Mouse (Mus musculus) intestine, embryonic 16.5 days (tissue): ENCODE measurements around the gene Sidt1. TPM values are rescaled to one million over a fixed set of nuclear protein-coding genes. Genes with fewer than 3 reads are reported as not detected.
"Not testable (repeated sequence)": the region's sequence is repeated elsewhere in the genome, so short reads cannot be mapped to it uniquely, and the experiment has no call there.

Experiments
- ATAC-seq: fragments of 200-750 bp; cut with Nextera tagmentation; 2 replicates; pipeline ENCODE4 v1.8.0; 2017; ENCODE audit warnings: moderate TSS enrichment, moderate library complexity
- H3K27ac ChIP-seq: fragments of 300-500 bp; sonication (generic); 2 replicates; pipeline ENCODE4 v1.5.1; 2014; ENCODE audit warnings: mild to moderate bottlenecking, low read length
- H3K27me3 ChIP-seq: fragments of 300-500 bp; sonication (generic); replicated peaks from 2 replicates; pipeline ENCODE4 v1.6.1; 2014; ENCODE audit warnings: low read length, control low read depth, mixed read lengths; ENCODE audit not compliant: control insufficient read depth, insufficient read depth
- H3K36me3 ChIP-seq: fragments of 300-500 bp; sonication (generic); 2 replicates; pipeline ENCODE4 v1.6.1; 2014; ENCODE audit warnings: low read length, control low read depth; ENCODE audit not compliant: control insufficient read depth, insufficient read depth
- H3K4me1 ChIP-seq: fragments of 300-500 bp; sonication (generic); 2 replicates; pipeline ENCODE4 v1.6.1; 2014; ENCODE audit warnings: low read length, control low read depth, mixed read lengths; ENCODE audit not compliant: control insufficient read depth, insufficient read depth
- H3K4me2 ChIP-seq: fragments of 300-500 bp; sonication (generic); 2 replicates; pipeline ENCODE4 v1.6.1; 2014; ENCODE audit warnings: low read depth, low read length, control low read depth
- H3K4me3 ChIP-seq: fragments of 300-500 bp; sonication (generic); 2 replicates; pipeline ENCODE4 v1.5.1; 2014; ENCODE audit warnings: mild to moderate bottlenecking, low read length
- H3K9ac ChIP-seq: fragments of 300-500 bp; sonication (generic); 2 replicates; pipeline ENCODE4 v1.6.1; 2014; ENCODE audit warnings: low read depth, low read length
- H3K9me3 ChIP-seq: fragments of 300-500 bp; sonication (generic); 2 replicates; pipeline ENCODE4 v1.6.1; 2016; ENCODE audit warnings: low read length, control low read depth; ENCODE audit not compliant: control insufficient read depth
- WGBS: fragments of 180-500 bp; shearing (Covaris S2); extraction: QIAGEN DNeasy Blood & Tissue Kit; methylation state at CpG from one replicate; pipeline ENCODE4 v1.1.7; 2014; 5-methylcytosine and 5-hydroxymethylcytosine counted together
- polyA plus RNA-seq: library from polyadenylated mRNA; unstranded; fragments of >200 nt; fragmentation: Nextera tagmentation; extraction: Ambion mirVana; gene quantifications from 2 replicates; pipeline ENCODE4 v1.2.1, GENCODE M21; 2015

Sidt1 gene
- polyA plus RNA-seq, 1 experiment from 2014 or later: 1.2 TPM

GRCm38 (mm10) chr16:44313422-44313821 is 19.6 kb downstream of the Sidt1 start:
- peak; percentile 63 for ATAC-seq
- H3K4me2 ChIP-seq: no peak overlapping the region
- no peak overlapping the region for H3K4me3 ChIP-seq
- H3K36me3 ChIP-seq: no peaks in the 10 kb centered on the region
- no peaks in the 10 kb centered on the region for H3K9me3 ChIP-seq
- 49% methylated on average over 4 of the region's 4 CpGs for WGBS
- no peak overlapping the region for H3K27ac ChIP-seq
- no peaks in the 10 kb centered on the region for H3K4me1 ChIP-seq
- no peak overlapping the region for H3K9ac ChIP-seq
- no peaks in the 10 kb centered on the region for H3K27me3 ChIP-seq

- no peak overlapping the region for H3K4me2 ChIP-seq
These were observed 27.4 kb downstream of the Sidt1 start for GRCm38 (mm10) chr16:44305606-44306005.

DNA sequence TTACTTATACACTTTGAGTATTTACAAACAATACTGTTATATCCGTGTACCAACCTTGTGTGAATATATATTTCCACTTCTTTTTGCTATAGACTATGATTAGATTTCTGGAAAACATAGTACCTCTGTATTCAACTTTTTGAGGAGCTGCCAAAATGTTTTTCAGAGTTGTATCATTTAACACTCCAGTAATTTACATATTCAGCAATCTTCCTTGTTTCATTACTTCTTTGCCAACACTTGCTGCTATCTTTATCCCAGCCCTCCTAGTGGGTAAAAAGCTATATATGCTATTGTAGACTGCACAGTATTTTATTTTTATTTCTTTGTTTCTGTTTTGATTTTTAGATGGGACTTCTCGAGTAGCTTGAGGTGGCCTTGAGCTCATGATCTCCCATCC is 29.2 kb downstream of the Sidt1 start:
- no peak for ATAC-seq
- no peaks in the 10 kb centered on the region for H3K27me3 ChIP-seq
- H3K36me3 ChIP-seq: no peaks in the 10 kb centered on the region
- H3K4me2 ChIP-seq: no peak overlapping the region
- H3K27ac ChIP-seq: no peak overlapping the region
- H3K9me3 ChIP-seq: no peaks in the 10 kb centered on the region
- 68% methylated on average over 2 of the region's 2 CpGs for WGBS
- H3K4me3 ChIP-seq: no peak overlapping the region
- no peak overlapping the region for H3K9ac ChIP-seq
- H3K4me1 ChIP-seq: no peaks in the 10 kb centered on the region; the same call in 1 of the 2 replicates

More at GRCm38 (mm10) chr16:44305606-44306005, 27.4 kb downstream of the Sidt1 start:
- Histone ChIP-seq H3K27me3 (no peaks in the 10 kb centered on the region), H3K9me3 (no peaks in the 10 kb centered on the region), H3K27ac (no peak overlapping the region), H3K9ac (no peak overlapping the region), H3K4me1 (no peaks in the 10 kb centered on the region; the same call in 1 of the 2 replicates), H3K36me3 (no peaks in the 10 kb centered on the region), H3K4me3 (no peak overlapping the region)
- WGBS: 60% methylated on average over 3 of the region's 3 CpGs
- ATAC-seq: no peak

DNA sequence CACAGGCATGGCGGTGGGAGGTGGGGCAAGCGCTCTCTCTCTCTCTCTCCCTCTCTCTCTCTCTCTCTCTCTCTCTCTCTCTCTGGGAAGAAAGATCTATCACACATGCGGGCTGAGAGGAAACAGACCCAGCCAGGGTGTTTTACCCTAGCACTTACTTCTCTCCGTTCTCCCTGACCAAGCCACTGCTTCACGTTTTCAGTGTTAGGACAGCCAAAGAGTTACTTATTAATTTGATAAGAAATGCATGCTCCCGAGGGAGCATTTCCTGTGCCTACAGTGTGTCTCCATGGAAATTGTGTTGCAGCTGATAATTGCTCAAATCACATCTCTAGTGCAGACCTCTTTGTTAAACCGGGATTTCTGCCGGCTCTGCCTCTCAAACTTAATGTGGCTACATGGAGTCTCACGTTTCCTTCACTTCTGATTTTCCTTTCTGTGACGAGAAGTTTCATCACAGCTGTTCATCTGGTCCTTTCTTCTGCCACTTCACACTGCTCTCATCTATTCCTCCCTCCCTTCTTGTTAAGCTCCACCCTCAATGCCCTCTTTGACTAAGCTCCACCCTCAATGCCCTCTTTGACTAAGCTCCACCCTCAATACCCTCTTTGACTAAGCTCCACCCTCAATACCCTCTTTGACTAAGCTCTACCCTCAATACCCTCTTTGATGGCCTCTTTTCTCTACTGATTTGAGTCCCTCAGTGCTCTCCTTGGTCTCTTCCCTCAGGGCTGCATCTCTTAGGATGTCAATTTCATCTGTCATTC is 30.7 kb downstream of the Sidt1 start:
- Histone ChIP-seq H3K9ac (no peak overlapping the region), H3K36me3 (no peaks in the 10 kb centered on the region), H3K9me3 (no peaks in the 10 kb centered on the region), H3K4me2 (peak overlapping the region; percentile 19; the same call in 1 of the 2 replicates), H3K27me3 (no peaks in the 10 kb centered on the region), H3K4me1 (no peaks in the 10 kb centered on the region; the same call in 1 of the 2 replicates), H3K4me3 (no peak overlapping the region), H3K27ac (no peak overlapping the region)
- ATAC-seq: peak; percentile 58
- 36% methylated on average over 10 of the region's 10 CpGs for WGBS

DNA sequence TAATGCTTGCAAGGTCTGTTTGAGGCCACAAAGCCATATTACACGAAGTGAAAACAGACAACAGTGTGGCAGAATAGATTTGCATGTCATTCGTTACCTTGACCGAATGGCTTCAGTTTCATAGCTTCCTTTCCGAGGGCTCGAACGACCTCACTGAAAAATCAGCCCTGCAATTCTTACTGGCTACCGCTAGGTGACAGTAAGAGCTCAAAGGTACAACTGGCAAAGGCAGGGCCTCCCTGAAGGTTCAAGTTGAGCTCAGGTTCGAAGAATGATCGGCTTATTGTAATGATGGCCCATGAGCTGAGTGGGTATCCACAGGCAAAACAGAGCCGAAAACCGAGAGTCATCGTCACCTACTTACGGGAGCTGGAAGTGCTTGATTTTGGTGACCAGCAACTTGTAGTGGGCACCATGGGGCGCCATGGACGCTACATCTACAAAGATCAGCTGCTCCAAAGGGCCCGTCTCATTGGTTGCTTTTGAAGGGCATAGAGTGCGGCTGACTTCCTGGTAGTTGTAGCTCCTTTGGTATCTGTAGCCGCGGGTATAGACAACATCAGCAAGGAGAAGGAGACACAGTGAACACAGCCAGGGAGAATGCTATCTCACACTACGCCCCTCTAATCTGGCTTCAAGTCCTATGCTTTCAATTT is 33.4 kb downstream of the Sidt1 start:
- H3K9ac ChIP-seq: no peak overlapping the region
- no peak overlapping the region for H3K4me3 ChIP-seq
- no peak overlapping the region for H3K4me2 ChIP-seq
- no peaks in the 10 kb centered on the region for H3K36me3 ChIP-seq
- no peak overlapping the region for H3K27ac ChIP-seq
- no peaks in the 10 kb centered on the region; the same call in 1 of the 2 replicates for H3K4me1 ChIP-seq
- ATAC-seq: no peak
- WGBS: 81% methylated on average over 20 of the region's 20 CpGs
- H3K27me3 ChIP-seq: no peaks in the 10 kb centered on the region
- H3K9me3 ChIP-seq: no peaks in the 10 kb centered on the region

DNA sequence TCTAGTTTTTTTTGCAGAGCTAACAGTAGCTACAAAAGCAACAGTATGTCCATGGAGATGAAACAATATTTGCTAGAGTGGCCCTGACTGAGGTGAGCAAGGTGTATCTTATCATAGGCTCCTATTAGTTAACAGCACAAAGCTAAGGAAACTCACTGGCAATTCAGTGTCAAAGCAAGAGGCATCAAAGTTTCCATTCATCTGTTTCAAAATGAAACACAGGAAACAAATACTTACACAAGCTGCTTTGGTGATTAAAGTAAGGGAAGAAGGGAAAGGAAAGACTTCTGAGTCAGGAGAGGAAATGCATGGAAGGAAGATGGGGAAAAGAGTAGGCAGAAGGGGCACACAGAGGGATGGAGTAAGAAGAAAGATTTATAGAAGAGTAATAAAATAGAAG is 39.0 kb downstream of the Sidt1 start:
- Histone ChIP-seq H3K36me3 (no peaks in the 10 kb centered on the region), H3K9me3 (no peaks in the 10 kb centered on the region), H3K27ac (no peak overlapping the region), H3K4me2 (no peak overlapping the region), H3K4me3 (no peak overlapping the region), H3K27me3 (no peaks in the 10 kb centered on the region), H3K4me1 (no peaks in the 10 kb centered on the region), H3K9ac (no peak overlapping the region)
- no peak for ATAC-seq

GRCm38 (mm10) chr16:44292681-44293080 is 40.3 kb downstream of the Sidt1 start:
- not testable (repeated sequence) for H3K9me3 ChIP-seq, H3K4me1 ChIP-seq, H3K4me3 ChIP-seq, H3K9ac ChIP-seq, H3K27ac ChIP-seq, H3K4me2 ChIP-seq, ATAC-seq, H3K36me3 ChIP-seq, H3K27me3 ChIP-seq
- 90% methylated on average over 2 of the region's 2 CpGs for WGBS

DNA sequence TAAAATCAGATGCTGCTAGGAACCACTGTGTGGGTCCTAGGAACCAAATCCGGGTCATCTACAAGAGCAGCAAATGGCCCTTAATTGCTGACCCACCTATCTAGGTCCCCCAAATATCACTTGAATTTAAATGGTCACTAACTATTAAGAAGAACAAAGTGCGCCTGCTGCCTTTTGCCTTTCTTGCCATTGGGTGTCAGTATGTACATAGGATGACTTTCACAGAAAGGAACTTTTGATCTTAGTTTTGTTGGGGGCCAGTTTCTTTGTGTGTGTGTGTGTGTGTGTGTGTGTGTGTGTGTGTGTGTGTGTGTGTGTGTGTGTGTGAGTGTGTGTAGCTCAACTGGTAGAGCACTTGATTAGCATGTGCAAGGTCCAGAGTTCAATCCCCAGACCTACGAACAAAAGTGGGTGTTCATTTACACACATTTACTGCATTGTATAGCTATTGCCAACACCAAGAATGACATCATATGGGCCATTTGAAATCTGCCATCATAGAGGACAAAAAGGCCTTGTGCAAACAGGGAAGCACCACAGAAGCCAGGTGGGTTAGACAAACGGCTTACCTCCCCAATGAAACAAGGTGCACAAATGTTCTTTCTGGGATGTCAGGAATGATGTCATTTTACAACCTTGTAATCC is 43.9 kb downstream of the Sidt1 start:
- WGBS: 57% methylated on average over 4 of the region's 4 CpGs
- no peak for ATAC-seq
- no peaks in the 10 kb centered on the region for H3K9me3 ChIP-seq
- no peaks in the 10 kb centered on the region for H3K4me1 ChIP-seq
- no peaks in the 10 kb centered on the region for H3K27me3 ChIP-seq
- H3K4me3 ChIP-seq: no peak overlapping the region
- no peak overlapping the region for H3K9ac ChIP-seq
- no peaks in the 10 kb centered on the region for H3K36me3 ChIP-seq
- H3K4me2 ChIP-seq: no peak overlapping the region
- H3K27ac ChIP-seq: no peak overlapping the region

DNA sequence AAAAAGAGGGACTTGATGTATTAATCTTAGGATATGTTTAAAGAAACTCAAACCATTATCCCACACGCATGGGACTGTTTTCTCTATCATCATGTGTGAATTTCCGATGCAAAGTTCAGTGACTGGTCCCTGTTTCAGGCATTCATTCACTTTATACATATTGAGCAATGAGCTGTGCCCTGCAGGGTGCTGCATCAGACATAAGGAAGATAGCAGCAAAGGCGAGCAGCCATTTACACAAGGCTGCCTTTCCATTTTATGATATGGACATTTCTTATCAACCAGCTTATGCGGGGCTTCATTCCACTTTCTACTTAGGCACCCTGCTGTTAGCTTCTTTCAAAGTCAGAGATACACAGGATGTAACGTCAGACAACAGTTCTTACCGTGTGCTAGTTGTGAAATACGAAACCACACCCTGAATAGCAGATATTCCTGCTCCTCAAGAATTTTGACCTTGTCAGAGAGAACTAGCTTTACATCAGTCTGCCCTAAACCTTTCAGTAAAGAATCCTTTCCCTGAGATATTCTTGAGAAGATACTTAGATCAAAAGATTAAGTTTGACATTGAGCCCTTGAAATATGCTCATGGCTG is 45.5 kb downstream of the Sidt1 start:
- Histone ChIP-seq H3K4me2 (no peak overlapping the region), H3K27ac (no peak overlapping the region), H3K36me3 (no peaks in the 10 kb centered on the region), H3K9me3 (no peaks in the 10 kb centered on the region), H3K9ac (no peak overlapping the region), H3K27me3 (no peaks in the 10 kb centered on the region), H3K4me3 (no peak overlapping the region), H3K4me1 (no peaks in the 10 kb centered on the region)
- peak; percentile 46 for ATAC-seq
- 45% methylated on average over 7 of the region's 7 CpGs for WGBS
